Mouse (Mus musculus) CD4-positive, CD25-positive, alpha-beta regulatory T cell, adult 2 months (primary cell): ENCODE measurements at regions not wholly inside any gene's neighbourhood (a gene's known extent, or its start where the extent isn't known, plus 50 kb on each side); places are given as distances from the start of the nearest gene placed in this dataset.
A peak's percentile ranks its signal among the peaks of the same experiment; 100 is the strongest.

Experiments
- DNase-seq: peaks from one replicate; pipeline ENCODE4 v3.0.0-alpha.2; 2012; ENCODE audit warnings: low read depth, low spot score

GRCm38 (mm10) chr13:112071209-112071955, 216.9 kb upstream of the Ankrd55 start:
- no peak for DNase-seq

- DNase-seq = no peak
These were observed 216.3 kb upstream of the Ankrd55 start for GRCm38 (mm10) chr13:112071956-112072314.

- DNase-seq = no peak
These were observed 214.5 kb upstream of the Ankrd55 start for GRCm38 (mm10) chr13:112073519-112074406.

DNA sequence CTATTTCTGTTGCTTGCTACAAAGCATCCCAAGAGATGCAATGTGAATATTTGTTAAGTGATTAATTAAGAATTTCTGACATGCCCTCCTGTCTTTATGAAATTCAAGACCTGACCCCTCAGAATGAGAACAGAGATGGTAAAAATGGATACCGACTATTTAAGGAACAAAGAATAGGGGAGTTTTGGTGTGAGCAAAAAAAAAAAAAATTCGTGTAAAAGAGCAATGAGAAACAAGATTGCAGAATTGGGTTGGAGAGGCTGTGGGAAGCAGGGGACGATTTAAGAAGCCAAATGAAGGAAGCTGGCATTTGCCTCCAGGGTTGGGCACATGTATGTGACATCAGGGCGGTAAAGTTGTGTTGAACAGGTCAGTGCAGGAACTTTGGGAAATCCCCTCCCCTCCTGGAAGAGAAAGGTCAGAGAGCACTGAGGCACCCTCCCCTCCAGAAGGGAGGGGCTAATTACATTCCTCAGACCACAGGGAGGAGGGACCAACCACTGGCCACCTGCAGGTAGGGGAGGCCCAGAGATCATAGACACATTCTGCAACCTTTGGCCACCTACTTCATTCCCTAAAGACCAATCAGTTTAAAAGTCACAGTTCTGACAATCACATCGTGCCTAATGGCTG, 212.3 kb upstream of the Ankrd55 start:
- no peak for DNase-seq

- no peak for DNase-seq
These were observed 210.2 kb upstream of the Ankrd55 start for GRCm38 (mm10) chr13:112078088-112078487.

GRCm38 (mm10) chr13:112081935-112082334, 206.3 kb upstream of the Ankrd55 start:
- DNase-seq = no peak

DNA sequence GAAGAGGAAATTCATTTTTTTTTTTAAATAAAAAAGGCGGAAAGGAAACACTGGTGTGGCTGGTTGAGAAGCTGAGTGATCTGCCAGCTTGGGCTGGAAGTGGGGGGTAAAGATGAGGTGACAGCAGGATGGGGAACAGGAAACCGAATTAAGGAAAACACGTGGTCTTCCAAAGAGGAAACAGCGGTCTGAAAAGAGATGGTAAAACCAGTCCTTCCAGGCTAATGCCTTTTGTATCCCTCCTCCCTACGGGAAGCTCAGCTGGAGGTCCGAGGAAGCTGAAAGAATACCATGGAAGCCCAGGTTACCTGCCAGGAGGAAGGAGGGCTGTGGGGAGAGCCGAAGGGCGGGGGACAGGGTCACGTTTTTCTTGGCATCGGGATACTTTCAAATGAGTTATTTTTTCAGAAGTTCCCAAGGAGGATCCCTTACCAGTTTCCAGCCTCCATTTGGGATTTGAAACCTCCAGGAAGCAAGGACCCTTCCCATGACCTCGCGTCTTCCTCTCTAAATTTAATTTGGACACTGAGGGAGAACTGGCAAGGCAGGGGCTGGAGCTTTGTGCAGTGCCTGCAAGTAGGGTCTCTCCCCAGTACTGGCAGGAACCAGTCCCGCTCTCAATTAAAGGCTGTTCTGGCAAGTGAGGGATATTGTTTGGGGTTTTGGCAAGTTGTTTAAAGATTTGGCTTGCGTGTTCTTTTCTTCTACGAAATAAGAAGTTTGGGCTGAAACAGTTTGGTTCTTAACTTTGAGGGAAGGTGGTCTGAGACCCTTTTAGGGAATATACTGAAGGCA, 203.6 kb upstream of the Ankrd55 start:
- no peak for DNase-seq

DNA sequence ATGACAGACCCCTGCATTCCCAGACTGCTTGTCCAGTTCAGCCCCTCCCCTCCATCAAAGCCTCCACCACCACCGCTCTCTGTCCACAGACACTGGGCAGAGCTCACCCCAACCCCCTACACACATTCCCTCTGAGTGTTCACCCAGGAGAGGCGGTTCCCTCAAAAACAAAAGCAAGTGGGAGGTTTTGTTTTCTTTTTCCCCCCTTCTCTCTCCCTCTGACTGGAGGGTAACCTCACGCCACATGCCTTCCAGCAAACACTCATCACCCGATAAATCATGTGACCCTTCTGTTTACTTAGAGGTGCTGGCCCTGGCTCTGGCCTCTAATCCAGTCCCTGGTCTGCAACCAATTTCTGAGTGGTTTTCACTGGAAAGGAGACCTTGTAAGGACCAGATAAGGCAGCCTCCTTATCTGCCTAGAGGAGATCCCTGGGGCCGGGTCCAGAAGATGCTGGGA, 199.9 kb upstream of the Ankrd55 start:
- DNase-seq = no peak

- DNase-seq = no peak
These were observed 197.5 kb upstream of the Ankrd55 start for GRCm38 (mm10) chr13:112090737-112091136.

GRCm38 (mm10) chr13:112095595-112096139, 192.6 kb upstream of the Ankrd55 start:
- DNase-seq = no peak

DNA sequence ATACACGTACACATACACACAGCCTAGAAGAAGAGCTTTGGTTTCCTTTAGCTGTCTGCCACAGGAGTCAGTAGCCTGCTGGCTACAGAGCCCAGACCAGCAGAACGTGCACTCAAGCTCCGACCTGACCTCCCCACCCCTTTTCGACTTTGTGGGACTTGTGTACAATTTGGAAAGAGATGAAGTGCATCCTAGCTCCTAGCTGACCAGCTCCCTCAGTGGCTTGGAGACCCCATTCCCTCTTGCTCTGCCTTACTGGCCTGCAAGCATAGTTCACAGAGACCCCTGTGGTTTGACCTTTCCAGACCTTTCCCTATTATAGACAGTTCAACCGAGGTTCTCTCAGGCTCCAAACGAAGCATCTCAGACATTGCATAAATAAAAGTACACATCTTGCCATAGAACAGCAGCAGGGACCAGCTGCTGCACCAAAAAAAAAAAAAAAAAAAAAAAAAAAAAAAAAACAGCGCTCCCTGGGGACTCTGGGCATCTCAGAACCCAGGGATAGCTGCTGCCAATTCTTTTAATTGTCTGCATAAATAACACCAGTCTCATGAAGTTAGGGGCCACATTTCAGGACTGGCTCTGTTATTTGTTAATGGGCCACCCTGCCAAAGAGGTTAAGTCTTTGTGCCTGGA, 188.2 kb upstream of the Ankrd55 start:
- DNase-seq = no peak

DNA sequence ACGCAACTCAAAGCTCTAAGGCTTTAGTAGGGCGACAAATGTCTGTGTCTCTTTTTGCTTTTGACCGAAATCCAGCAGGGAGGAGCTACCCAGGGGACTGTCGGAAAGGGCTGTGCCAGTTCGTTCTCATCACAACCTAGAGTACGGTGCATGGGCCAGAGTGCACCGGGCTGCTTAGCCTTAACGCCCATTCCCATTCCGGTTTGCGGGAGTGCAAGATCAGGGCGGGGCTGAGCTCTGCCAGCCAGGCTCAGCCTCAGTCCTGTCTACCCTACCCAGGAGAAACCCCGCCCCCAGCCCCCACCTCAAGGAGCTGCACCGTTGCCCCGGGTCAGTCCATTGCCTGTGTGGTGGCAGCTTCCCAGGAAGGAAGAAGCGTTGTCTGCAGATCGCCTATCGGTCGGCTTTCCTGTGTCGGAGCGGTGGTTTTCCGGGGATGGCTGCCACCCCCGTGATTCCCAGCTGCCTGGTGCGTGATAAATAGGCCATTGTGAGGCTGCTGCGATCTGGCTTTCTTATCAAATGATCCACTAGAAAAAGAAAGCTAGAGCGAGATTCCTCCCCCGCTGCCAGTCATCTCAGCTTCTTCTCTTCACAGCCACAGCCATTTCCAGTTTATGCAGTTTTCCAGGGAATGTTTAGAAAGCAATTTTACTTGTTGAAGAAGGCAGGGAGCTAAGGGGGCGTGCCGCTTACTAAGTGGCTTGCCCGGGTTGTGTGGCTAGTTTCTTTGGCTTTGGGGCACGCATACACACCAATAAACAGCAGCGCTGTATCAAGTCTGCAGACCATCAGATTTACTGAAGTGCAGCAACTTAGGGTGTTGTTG, 187.4 kb upstream of the Ankrd55 start:
- peak; percentile 31 for DNase-seq

DNA sequence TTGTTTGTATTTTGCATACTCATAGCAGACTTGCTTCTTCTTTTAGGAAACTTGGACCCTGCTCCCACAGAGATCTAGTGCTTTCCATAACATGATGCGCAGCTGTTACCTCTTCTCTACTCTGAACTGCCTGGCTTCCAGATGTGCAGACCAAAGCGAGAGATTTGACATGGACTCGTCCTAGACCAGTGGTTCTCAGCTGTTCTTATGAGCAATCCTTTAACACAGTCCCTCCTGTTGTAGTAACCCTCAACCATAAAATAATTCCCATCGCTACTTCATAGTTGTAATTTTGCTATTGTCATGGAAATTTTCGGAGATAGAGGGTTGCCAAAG, 186.9 kb upstream of the Ankrd55 start:
- no peak for DNase-seq

DNA sequence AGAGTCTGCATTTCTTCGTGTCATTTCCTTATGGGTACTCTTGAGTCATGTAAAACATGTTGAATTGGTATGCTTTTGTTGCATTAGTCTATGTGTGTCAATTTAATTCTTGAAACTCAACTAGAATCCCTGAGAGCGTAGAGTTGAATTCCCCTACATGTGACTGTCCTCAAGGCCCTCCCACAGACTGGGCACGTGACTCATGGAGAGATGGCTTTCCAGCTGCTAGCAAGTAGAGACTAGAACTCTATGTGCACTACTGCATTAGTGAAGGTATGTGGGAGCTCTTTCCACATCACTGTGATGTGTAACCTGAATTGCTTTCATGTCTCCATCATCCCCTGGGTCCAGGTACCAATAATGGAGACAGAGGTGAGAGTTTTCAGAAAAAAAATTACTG, 182.3 kb upstream of the Ankrd55 start:
- DNase-seq = no peak

DNA sequence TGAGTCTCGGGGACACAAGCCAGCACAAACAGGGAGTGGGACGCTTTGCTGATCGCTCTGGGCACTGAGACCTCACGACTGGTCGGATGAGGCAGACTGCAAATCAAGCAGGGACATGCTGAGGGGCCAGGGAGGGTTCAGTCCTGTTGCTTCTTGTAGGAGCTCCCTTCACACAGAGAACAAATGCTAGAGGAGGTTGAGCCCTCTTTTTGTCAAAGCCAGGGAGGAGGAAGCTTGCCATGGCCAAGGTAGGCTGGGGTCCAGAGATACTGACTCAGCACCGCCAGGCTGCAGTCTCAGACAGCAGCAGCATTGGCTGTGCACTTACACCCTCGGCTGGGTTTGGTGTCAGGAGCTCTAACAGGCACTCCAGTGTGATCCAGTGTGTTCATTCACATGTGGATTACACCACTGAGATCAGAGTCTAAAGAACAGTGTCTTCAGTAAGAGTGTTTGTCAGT, 173.5 kb upstream of the Ankrd55 start:
- no peak for DNase-seq

DNA sequence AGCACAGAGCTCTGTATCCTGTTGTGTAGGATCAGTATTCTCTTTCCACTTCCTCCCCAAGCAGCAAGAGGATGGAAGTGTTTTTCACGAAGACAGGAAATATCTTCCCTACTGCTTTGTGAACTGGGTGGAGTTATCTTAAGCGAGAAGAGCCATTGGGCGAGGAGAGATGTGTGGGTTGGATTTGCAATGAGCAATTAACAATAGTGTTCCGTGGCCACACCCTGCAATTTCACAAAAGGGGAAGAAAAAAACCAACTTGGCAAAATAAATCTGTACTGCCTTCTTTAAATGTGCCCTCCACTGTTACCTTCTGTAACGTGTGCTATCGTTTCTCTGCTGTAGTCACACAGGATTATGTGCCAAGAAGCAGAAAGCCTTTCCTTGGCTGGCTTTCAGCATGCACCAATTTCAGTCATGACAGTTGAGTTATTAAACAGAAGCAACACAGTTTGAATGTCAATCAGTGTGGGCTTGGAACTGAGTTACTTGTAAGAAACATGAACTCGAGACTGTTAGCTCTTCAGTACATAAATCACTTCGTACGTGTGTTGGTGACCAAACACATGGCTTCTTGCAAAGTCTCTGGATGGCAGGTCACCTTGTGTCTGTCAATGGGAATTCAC, 172.0 kb upstream of the Ankrd55 start:
- peak; percentile 14 for DNase-seq

GRCm38 (mm10) chr13:112118564-112118963, 169.7 kb upstream of the Ankrd55 start:
- no peak for DNase-seq

DNA sequence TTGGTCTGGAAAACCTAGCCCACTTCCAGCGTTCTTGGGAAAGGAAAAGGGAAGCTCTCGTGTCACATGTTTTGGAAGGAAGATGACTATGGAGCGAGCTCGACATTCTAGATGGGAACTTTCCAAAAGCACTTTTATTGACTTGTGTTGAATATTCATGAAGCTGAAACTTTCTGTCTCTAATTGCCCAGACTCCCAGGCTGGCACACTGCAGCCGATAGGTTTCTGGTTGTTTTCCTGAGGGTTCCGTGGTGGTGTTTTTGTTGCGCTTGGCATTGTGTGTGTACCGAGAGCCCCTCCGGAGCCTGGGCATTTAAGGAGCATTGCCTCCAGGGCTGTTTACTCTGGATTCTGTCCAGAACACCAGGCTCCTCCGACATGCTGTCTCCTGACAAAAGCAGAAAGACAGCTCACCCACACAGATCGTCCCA, 168.6 kb upstream of the Ankrd55 start:
- no peak for DNase-seq

- DNase-seq = no peak
These were observed 167.9 kb upstream of the Ankrd55 start for GRCm38 (mm10) chr13:112120346-112120745.
